Mouse (Mus musculus) kidney, adult 2 months (tissue): ENCODE measurements around the gene P2ry2.

Source experiments
- CTCF ChIP-seq: fragments of 200-500 bp; conservative IDR thresholded peaks from 2 replicates; pipeline ENCODE4 v1.5.1; 2011; ENCODE audit warnings: low read depth, mild to moderate bottlenecking, control low read depth, low read length, moderate library complexity, mixed read lengths; ENCODE audit not compliant: insufficient read depth, insufficient read length
- POLR2A ChIP-seq: fragments of 200-500 bp; IDR thresholded peaks from one replicate; pipeline ENCODE4 v1.6.1; 2011; ENCODE audit warnings: low read depth, low read length, control low read depth

- TF ChIP-seq CTCF (no peak), POLR2A (no peak)
Measured at GRCm38 (mm10) chr7:100961146-100961545, 51.5 kb downstream of the P2ry2 start.
